Mouse (Mus musculus): ENCODE results near the gene Zbed6. TPM values are rescaled to one million over a fixed set of nuclear protein-coding genes. Genes with fewer than 3 reads are reported as not detected.

The Zbed6 gene
- polyA plus RNA-seq, 1 experiment from 2014 or later: not detected

GRCm38 (mm10) chr1:133610601-133611000, 50.1 kb downstream of the Zbed6 start:
- Histone ChIP-seq H3K36me3 (peaks cover 7% of the 10 kb centered on the region; the same call in 1 of the 2 replicates), H3K27me3 (replicated peaks) (no peaks in the 10 kb centered on the region), H3K9ac (no peak overlapping the region), H3K4me1 (replicated peaks) (0 out of 2 replicates have a peak, but pooled peaks cover 5% of the 10 kb centered on the region), H3K4me3 (replicated peaks) (peak overlapping the region; percentile 95; the same call in 1 of the 2 replicates), H3K4me2 (replicated peaks) (peak overlapping the region; percentile 20; the same call in 1 of the 2 replicates), H3K9me3 (no peaks in the 10 kb centered on the region), H3K27ac (no peak overlapping the region)
- 57% methylated on average over 6 of the region's 6 CpGs for WGBS
- 0 out of 2 replicates have a peak, but pooled peaks have one; percentile 1 for ATAC-seq

DNA sequence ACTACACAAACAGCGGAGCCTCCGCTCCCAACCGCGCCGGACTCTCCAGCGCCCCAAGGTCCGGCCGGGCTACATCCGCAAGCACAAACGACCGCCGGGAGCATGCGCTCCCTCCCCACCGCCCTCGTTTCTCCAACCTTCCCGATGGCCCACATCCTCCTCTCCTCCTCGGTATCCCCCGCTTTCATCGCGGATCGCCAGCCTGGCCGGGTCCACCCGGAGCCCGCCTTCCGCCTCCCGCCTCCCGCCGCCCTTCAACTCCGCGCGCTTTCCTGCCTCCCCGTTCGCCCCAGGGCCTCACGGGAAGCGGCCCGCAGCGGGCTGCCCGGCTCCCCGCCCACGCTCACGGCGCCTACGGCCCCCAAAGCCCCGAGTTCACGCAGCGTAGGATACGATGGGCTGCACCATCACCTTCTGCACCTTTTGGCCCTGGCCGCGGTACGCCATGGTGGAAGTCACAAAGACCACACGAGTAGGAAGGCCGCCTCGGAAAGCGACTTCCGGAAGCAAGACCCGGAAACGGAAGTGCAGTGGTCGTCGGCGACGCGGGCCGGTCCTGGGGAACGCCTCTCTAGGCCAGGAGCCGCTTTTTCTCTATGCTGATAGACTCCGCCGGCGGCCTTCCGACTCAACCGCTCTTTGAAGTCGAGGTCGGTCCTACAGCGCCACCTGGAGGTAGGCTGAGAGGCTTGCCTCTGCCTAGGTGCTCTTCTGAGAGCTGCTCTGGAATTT, 50.7 kb downstream of the Zbed6 start, which contains the start of gene Snrpe:
Snrpe (minus strand) TSS at position 521 of the 732 bp plus-strand sequence.
- peaks cover 12% of the 10 kb centered on the region; the same call in 1 of the 2 replicates for H3K36me3 ChIP-seq
- H3K4me3 ChIP-seq (replicated peaks): peak within 1 kb of the TSS; percentile 95
- peak within 1 kb of the TSS; percentile 95 for H3K27ac ChIP-seq
- H3K9ac ChIP-seq: peak within 1 kb of the TSS; percentile 98
- H3K4me2 ChIP-seq (replicated peaks): peak within 1 kb of the TSS; percentile 62
- 0 out of 2 replicates have a peak, but pooled peaks cover 5% of the 10 kb centered on the region for H3K4me1 ChIP-seq (replicated peaks)
- WGBS: under 1% methylated on average over 73 of the region's 73 CpGs
- peak; percentile 99 for ATAC-seq
- H3K9me3 ChIP-seq: no peaks in the 10 kb centered on the region
- no peaks in the 10 kb centered on the region for H3K27me3 ChIP-seq (replicated peaks)

Other genes starting within 250 kb of the Zbed6 start
- gene Sox13, start 236.5 kb downstream of the Zbed6 start, polyA plus RNA-seq (2015; fragmentation: Nextera tagmentation; extraction: Ambion mirVana): 9.0 and 11.4 TPM in 2 replicates
- 625 and 637 TPM in 2 replicates for gene Snrpe, start 50.6 kb downstream of the Zbed6 start, polyA plus RNA-seq (2015; fragmentation: Nextera tagmentation; extraction: Ambion mirVana)
- gene Gm38394, start 433 bp upstream of the Zbed6 start, polyA plus RNA-seq (2015; fragmentation: Nextera tagmentation; extraction: Ambion mirVana): 4.4 and 5.0 TPM in 2 replicates
- 0.40 and 0.86 TPM in 2 replicates for gene Lax1, start 29.2 kb upstream of the Zbed6 start, polyA plus RNA-seq (2015; fragmentation: Nextera tagmentation; extraction: Ambion mirVana)
- gene Atp2b4, start 140.2 kb upstream of the Zbed6 start, polyA plus RNA-seq (2015; fragmentation: Nextera tagmentation; extraction: Ambion mirVana): 18.2 and 19.9 TPM in 2 replicates
- gene Optc, start 247.1 kb upstream of the Zbed6 start, polyA plus RNA-seq (2015; fragmentation: Nextera tagmentation; extraction: Ambion mirVana): 1.2 TPM in 2 replicates